Mouse (Mus musculus): ENCODE measurements around the gene 1700016D06Rik. TPM values are rescaled to one million over a fixed set of nuclear protein-coding genes. Genes with fewer than 3 reads are reported as not detected.

The 1700016D06Rik gene
- total RNA-seq, 2 experiments from 2014 or later = not detected

- no peak for DNase-seq (ENCODE audit: low spot score in 2 of 2)
- no peak overlapping the region for H3K27ac ChIP-seq
- no peak for TF ChIP-seq CTCF (conservative IDR thresholded peaks at IDR 0.05)
- H3K4me3 ChIP-seq = no peak overlapping the region
These were observed 16.3 kb upstream of the 1700016D06Rik start for GRCm38 (mm10) chr8:11717194-11717593.

DNA sequence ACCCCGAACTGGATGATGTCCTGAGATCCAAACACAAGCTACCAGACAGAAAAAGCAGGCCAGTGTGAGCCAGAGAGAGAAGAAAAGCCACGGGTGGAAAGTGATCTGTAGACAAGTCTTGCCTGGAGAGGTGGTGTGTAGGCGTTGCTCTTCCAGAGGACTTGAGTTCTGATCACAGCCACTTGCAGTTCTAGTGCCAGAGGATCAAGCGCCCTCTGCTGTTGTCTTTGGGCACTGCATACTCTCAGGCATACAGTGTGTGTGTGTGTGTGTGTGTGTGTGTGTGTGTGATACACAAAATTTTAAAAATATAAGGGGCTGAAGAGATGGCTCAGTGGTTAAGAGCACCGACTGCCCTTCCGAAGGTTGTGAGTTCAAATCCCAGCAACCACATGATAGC, 11.4 kb upstream of the 1700016D06Rik start:
- peak; percentile 56 for TF ChIP-seq CTCF (conservative IDR thresholded peaks at IDR 0.05)
- Histone ChIP-seq H3K4me3 (no peak overlapping the region), H3K27ac (no peak overlapping the region)
- DNase-seq (ENCODE audit: low spot score in 2 of 2) = no peak

- TF ChIP-seq CTCF (conservative IDR thresholded peaks at IDR 0.05) = no peak
- DNase-seq (ENCODE audit: low spot score in 2 of 2) = no peak
- H3K4me3 ChIP-seq = no peak overlapping the region
- H3K27ac ChIP-seq = no peak overlapping the region
These were observed 9.6 kb upstream of the 1700016D06Rik start for GRCm38 (mm10) chr8:11710415-11710814.

DNA sequence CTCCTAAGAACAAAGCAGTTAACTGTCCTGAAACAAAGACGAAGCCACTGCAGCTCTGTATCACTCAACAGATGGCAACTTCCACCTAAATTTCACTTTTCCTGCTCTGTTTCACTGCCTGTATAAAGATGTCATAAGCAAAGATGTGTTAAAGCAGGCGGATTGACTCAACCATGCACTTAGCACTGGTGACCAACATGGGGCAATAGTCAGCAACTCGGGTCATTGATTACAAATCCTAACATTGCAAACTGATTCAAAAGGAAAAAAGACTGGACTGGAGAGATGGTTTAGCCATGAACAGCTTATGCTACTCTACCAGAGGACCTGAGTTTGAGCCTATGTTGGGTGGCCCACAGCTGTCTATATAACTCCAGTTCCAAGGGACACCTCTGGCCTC, 8.7 kb upstream of the 1700016D06Rik start:
- no peak for DNase-seq (ENCODE audit: low spot score in 2 of 2)
- Histone ChIP-seq H3K4me3 (no peak overlapping the region), H3K27ac (no peak overlapping the region)
- peak; percentile 38 for TF ChIP-seq CTCF (conservative IDR thresholded peaks at IDR 0.05)

DNA sequence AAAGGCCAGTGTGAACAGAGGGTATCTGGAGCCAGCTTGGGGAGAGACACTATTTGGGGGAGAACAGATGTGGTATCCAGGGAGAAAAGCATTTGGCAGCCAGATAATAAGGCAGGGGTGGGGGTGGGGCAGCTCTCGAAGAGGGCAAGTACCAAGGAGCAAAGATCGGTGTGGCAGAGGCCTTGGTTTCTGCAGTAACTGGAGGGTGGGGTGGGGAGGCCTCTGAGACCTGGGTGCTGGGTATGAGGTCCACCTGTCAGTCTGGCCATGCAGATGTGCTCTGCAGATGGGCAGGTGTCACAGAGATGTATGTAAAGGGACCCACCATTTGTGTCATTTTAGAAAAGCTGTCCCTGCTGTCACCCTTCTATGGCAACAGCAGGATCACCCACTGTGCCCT, 8.0 kb upstream of the 1700016D06Rik start:
- no peak for DNase-seq (ENCODE audit: low spot score in 2 of 2)
- no peak overlapping the region for H3K27ac ChIP-seq
- H3K4me3 ChIP-seq = no peak overlapping the region
- TF ChIP-seq CTCF (conservative IDR thresholded peaks at IDR 0.05) = no peak

DNA sequence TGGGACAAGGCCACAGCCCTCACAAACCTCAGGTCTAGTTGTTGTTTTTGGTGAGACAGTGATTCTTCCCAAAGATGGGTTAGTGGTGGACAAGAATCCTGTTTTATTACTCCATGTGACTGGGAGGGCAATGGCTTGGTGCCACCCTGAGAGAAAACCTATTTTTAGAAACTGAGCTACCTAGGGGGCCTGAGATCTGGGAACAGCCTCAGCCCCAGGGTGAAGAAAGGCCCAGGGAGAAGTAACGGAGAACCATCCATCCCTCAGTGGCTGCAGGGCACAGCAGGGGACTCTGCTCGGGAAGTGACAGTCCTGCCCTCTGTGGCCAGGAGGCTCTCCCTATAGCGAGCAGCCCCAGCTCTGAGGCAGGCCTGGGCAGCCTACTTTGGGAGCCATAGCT, 6.8 kb upstream of the 1700016D06Rik start:
- H3K4me3 ChIP-seq = no peak overlapping the region
- TF ChIP-seq CTCF (conservative IDR thresholded peaks at IDR 0.05) = no peak
- H3K27ac ChIP-seq = no peak overlapping the region
- DNase-seq (ENCODE audit: low spot score in 2 of 2) = no peak

DNA sequence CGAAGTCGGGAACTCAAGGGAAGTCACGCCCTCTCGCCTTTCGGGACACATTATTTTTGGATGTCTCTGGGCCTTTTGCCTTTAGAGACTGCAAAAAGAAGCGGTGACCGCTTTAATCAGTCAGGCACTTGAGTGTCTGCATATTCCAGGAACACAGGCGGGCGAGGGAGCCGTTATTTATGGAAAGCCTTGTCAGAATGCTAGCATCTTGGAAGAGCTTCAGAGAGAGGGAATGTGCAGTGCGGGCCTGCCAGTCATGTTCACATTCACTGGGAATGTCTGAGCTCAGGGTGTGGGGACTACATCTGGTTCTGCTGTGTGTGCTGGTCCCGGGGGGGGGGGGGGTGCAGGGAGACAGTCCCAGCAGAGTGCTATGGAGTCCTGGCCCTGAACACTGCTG, 5.0 kb upstream of the 1700016D06Rik start:
- no peak for TF ChIP-seq CTCF (conservative IDR thresholded peaks at IDR 0.05)
- no peak overlapping the region; the same call in 1 of the 2 replicates for H3K27ac ChIP-seq
- peak; percentile 41 to 44 for DNase-seq (ENCODE audit: low spot score in 2 of 2)
- H3K4me3 ChIP-seq = no peak overlapping the region

DNA sequence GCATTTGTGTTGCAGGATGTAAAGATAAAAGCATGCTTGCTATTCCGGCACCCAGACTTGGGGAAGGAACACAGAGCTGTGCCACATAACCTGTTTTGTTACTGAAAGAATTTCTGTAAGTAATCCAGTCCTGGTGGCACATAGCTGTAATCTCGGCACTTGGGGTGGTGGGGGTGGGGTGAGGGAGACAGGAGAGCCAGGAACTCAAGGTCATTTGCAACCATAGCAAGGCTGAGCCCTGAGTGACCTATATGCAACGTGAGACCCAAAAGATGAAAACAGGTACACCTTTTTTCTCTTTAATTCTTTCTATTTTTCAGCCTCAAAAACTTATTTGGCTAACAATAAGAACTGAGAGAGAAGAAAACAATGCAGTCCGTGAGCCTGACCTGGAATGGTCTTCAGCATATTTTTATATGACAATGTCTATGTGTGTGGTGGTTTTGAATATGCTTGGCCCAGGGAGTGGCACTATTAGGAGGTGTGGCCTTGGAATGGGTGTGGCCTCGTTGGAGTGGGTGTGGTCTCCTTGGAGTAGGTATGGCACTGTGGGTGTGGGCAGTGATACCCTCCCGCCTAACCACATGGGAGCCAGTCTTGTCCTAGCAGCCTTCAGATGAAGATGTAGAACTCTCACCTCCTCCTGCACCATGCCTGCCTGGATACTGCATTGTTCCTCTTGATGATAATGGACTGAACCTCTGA, 4.0 kb upstream of the 1700016D06Rik start:
- H3K27ac ChIP-seq = no peak overlapping the region
- DNase-seq (ENCODE audit: low spot score in 2 of 2) = no peak
- H3K4me3 ChIP-seq = no peak overlapping the region
- TF ChIP-seq CTCF (conservative IDR thresholded peaks at IDR 0.05) = no peak

DNA sequence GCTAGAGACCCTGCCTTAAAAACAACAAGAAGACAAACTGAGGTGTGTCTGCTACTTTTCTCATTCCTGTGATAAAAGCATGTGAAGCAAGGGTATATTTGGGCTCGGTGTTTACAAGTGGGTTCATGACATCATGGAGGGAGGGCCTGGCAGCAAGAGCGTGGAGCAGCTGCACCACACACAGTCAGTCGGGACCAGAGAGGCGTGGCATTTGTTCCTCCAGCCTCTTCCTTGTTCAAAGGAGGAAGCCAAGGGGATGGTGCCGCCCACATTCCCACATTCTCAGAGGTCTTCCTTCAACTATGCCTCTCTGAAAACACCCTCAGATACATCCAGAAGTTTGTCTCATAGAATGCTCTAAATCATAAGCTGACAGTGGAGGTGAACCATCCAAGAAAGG, 2.9 kb upstream of the 1700016D06Rik start:
- Histone ChIP-seq H3K27ac (no peak overlapping the region), H3K4me3 (no peak overlapping the region)
- no peak for DNase-seq (ENCODE audit: low spot score in 2 of 2)
- TF ChIP-seq CTCF (conservative IDR thresholded peaks at IDR 0.05) = no peak

DNA sequence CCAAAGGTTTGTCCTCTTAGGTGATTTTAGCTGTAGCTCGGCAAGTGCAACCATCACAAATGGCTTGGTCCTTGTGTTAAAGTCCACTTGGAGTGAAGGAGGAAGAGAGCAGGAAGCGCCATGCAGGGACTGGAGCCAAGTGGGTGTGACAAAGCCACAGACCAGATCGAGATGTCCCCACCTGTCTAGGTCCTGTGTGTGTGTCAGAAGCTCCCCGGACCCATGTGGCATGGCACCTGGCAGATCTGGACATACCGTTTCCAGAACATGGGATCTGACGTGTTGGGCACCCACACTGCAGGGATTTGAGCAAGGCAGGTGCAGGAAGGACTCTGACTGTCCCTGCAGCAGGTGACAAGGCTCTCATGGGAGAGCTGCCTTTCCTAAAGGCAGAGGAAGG, 565 bp upstream of the 1700016D06Rik start:
- no peak for DNase-seq (ENCODE audit: low spot score in 2 of 2)
- no peak overlapping the region for H3K27ac ChIP-seq
- no peak overlapping the region for H3K4me3 ChIP-seq
- no peak for TF ChIP-seq CTCF (conservative IDR thresholded peaks at IDR 0.05)

DNA sequence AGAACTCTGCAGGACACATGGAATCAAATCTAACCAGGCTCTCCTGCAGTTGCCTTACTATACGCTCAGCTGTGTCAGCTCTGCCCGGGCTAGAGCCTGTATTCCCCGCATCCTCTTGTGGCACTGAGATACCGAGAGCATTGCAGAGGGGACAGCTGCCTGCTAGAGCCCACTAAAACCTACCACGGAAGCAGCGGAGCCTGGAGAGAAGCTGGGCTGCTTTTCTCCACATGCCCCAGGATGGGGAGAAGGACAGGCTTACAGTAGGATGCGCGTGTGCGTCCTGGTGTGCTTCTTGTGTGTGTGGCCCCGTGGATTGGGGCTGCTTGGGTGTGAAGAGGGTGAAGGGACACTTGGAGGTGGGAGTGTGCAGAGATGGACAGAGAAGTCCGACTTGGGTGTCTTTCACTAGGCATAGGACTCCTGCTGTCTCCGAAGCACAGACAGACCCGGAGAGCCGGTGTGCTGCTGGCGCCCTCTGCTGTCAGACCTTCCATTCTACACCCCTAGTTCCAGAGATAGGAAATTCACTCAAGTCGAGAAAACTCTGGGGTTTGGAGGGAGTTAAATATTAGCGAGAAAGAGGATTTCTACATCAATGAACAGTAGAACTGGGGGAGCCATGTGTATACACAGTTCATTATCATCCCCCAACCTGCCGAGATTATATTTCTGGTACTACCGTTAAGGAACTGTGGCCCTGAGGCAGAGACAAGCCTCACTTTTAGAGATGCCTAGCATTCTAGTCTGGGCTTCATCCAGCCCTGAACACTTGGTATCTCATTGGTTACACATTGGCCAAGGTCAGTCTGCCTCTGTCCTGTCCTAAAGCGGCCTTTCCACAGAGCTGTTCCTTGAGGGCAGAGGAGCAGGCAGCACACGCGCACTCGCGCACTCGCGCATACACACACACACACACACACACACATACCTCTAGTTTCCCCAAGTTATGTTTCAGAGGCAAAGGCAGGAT, 517 bp downstream of the 1700016D06Rik start:
- Histone ChIP-seq H3K27ac (no peak overlapping the region), H3K4me3 (peak overlapping the region; percentile 24; the same call in 1 of the 2 replicates)
- peak; percentile 98 for TF ChIP-seq CTCF (conservative IDR thresholded peaks at IDR 0.05)
- DNase-seq (ENCODE audit: low spot score in 2 of 2) = peak; percentile 83 to 91

DNA sequence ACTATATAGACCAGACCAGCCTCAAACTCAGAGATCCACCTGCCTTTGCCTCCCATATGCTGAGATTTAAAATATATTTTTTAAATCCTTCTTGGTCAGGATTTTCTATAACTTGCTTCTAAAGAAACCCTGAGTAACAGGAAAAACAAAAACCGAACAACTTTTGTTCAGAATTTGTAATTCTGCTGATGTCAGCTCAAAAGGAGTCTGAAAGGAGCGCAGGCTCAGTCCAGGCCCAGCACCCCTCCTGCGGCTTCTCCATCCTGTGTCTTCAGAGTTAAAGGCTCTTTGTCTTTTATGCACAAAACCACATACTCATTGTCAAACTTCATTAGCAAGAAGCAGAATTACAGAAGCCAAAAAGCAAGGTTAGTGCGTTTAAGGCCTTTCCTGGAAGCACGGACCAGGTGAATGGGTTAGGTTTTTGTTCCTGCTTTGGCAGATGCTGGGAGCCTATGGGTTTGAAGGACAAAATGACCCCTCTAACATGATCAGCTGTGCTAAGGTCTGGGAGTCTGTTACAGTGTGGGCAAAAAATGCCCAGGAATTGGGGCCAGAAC, 1.3 kb downstream of the 1700016D06Rik start:
- no peak overlapping the region for H3K4me3 ChIP-seq
- no peak for DNase-seq (ENCODE audit: low spot score in 2 of 2)
- TF ChIP-seq CTCF (conservative IDR thresholded peaks at IDR 0.05) = no peak
- H3K27ac ChIP-seq = no peak overlapping the region

DNA sequence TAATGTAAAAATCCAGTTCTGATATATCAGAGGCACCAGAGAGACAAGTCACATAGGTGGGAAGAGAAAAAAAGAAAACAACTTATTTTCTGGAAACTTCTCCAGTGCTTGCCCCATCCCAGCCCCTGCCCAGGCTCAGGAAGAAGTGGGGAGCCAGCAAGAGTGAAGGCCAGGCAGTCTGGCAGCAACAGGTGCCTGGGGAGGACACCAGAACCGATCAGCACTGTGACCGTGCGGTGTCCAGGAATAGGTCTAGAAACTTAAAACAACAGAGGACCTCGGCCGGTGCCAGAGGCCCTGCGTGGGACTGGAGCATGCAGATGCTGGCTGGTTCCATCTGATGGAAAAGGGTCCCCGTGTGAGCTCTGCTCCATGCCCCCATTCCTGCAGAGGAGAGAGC, 3.4 kb downstream of the 1700016D06Rik start:
- no peak overlapping the region for H3K27ac ChIP-seq
- DNase-seq (ENCODE audit: low spot score in 2 of 2) = no peak
- no peak overlapping the region for H3K4me3 ChIP-seq
- TF ChIP-seq CTCF (conservative IDR thresholded peaks at IDR 0.05) = no peak

Measured in layer of hippocampus, adult 2 months (tissue).